Mouse (Mus musculus): Measurements from ENCODE around the gene Ldhal6b. TPM values are rescaled to one million over a fixed set of nuclear protein-coding genes. Genes with fewer than 3 reads are reported as not detected.
"Not testable (repeated sequence)": the region's sequence is repeated elsewhere in the genome, so short reads cannot be mapped to it uniquely, and the experiment has no call there.

Gene Ldhal6b
- 1 to 10 TPM in 1 of 2 experiments, under 1 TPM in 1; 0.94 to 1.2 TPM for total RNA-seq (2021)
- long read RNA-seq = 0 reads

DNA sequence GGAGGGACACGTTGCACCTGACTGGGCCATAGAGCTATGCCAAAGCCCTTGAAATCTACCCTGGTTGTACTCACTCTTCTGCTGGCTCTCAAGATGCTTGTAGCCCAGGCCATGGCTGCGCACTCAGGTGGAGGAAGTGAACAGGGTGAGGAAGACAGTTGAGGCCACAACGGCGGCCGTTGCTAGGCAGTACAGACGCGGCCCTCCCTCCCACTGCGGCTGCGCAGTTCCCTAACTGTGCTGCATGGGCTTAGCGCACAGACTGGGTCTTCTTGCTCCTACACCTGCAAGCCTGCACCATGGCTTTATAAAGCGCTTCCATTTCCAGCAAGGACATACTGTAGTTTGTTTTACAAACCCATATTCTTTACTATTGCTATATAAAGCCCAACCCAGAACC, at the start of gene Ldhal6b:
Gene Ldhal6b (minus strand): TSS at position 223 of the 400 bp plus-strand sequence.
- no peak for DNase-seq (ENCODE audit: low spot score in 2 of 2)

DNA sequence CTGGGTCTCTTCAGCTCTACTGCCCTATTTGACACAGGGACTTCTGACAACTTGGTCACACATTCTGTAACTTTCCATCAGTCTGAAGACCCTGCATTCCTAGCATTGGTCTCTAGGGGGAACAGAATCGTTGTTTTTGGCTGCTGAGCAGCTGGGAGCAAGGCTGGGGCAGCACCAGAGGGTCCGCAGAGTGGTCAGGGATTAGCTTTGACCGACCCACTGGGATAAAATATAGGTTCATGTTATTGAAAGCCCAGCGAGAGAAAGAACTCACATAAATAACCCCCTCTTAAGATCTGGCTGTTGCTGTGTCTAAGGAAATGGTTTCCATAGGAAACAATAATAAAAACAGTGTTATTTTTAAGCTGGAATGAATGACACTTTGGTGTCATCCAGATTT, 48.6 kb upstream of the Ldhal6b start:
- DNase-seq (ENCODE audit: low spot score in 2 of 2) = no peak

DNA sequence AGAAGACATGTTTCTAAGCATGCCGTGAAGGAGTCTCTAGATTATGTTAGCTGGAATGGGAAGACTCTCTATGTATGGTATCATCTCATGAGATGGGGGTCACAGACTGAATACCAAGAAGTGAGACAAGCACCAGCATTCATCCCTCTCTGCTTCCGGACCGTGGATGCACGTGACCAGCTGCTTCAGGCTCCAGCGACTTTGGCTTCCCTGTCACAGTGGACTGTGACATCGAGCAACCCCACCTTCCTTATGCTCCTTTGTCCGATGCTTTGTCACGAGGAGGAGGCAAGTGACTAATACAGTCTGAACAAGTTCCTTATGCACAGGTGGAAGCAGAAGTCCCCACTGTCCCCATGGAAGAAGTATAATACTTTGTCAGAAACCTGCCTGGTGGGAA, 48.2 kb upstream of the Ldhal6b start:
- no peak for DNase-seq (ENCODE audit: low spot score in 2 of 2)

DNA sequence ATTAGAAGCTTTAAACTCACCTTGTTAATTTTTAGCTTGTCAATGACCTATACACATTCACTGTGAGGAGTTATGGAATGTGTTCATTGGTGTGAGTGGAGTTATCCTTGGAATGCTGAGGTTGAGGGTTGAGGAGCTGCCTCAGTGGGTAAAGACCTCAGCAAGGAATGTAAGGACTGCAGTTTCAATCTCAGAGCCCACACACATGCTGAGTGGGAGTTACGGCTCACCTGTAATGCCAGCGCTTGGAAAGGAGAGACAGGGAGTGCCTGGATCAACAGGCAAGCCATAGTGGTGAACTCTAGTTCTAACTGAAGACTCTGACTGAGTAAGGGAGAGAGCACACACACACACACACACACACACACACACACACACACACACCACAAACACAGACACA, 45.3 kb upstream of the Ldhal6b start:
- DNase-seq (ENCODE audit: low spot score in 2 of 2) = no peak

DNA sequence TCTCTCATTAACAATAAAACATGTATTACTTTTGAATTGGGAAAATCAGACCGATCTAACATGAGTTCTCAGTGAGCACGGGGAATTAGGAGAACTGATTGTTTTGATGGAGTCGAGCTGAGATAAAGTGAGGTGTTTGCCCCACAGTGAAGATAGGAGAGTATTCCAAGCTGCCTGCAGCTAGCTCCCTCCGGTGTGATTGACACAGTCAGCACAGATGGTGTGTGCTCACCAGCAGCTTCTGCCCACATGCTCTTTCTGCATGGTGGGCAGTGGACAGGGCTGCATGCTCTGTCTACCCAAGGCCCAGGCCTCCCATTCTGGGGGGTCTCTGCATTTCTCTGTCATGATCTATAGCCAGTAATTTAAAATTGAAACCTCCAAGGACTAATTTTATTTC, 35.1 kb upstream of the Ldhal6b start:
- no peak for DNase-seq (ENCODE audit: low spot score in 2 of 2)

DNA sequence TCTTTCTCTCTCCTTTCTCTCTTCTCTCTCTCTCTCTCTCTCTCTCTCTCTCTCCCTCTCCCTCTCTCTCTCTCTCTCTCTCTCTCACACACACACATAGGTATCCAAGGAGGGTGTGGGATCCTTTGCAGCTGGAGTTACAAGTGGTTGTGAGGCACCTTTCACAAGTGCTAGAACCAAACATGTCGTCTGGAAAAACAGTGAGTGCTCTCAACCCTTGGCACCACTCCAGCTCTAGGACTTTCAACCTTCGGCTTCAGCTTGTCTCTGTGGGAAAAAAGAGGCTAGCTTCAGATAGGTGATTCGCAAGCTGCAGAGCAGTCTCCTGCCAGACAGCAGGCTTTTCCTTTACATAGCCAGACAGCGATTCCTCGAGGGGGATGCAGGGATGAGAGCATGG, 25.2 kb upstream of the Ldhal6b start:
- no peak for DNase-seq (ENCODE audit: low spot score in 2 of 2)

DNA sequence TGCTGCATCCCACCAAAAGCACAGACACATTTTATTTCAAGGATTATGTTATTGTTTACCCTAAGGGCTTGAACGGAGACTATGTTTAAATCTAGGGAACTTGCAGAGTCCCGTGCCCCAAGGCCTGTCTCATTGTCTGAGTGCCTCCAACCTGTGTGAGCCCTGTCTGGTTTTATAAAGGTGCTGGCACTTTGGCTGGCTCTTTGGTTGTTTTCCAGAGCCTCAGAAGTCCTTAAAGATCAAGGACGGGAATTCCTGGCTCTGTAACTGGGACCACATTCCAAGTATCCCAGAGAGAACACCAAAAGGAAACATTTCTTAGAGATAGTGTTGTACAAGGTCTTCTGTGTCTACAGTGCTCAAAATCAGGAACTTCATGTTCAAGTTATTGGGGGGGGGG, 24.7 kb upstream of the Ldhal6b start:
- DNase-seq (ENCODE audit: low spot score in 2 of 2) = no peak

DNA sequence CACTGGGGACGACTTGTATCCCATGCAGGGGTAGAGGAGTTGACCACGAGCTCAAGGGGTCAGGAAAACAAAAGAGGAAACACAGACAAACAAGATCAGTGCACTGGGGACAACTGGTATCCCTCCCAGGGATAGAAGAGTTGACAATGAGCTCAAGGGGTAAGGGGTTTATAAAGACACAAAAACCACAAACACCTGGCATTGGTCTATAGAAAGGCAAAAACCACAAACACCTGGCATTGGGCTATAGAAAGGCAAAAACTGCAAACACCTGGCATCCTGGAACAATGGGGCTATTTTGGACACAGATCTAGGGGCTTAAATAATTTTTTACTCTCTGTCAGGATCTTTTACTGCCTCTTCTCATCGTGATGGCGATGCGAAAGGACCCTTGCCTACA, 23.8 kb upstream of the Ldhal6b start:
- not testable (repeated sequence) for DNase-seq (ENCODE audit: low spot score in 2 of 2)

DNA sequence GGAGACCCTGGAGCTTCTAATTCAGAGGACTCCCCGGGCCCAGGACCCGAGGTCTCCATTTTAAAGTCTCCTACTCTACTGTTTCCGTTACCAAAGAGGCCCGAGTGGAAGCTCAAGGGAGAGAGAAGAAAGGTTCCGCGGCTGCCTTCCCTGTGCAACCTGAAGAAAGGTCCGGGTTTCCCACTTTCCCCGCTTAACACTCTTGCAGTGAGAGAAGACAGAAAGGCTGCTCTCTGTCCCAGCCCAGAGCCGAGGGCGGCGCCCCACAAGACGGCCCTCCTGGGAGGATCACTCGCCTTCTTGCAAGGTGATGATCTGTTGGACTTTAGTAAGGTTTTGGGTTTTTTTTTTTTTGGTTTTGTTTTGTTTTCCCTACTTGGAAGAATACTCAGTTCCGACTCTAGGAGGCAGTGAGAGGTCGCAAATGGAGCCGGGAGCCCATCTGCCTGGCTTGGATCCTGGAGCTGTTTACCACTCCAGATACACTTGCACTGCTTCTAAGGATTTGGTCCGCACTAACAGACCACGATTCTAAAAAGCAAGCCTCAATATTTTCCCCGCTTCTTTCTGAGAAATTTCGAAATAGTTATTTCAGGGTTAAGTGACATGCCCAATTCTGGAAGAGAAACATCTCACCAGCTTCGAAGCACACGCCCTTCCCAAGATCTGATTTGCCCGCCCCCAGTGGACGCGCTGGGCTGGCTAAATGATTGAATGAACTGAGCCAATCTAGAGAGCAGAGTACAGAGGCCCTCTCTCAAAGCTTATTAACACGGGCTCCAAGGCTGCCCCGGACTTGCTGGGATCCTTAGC, 21.8 kb upstream of the Ldhal6b start, which contains the start of gene Tmem242:
Gene Tmem242 (minus strand): TSS at position 101 of the 813 bp plus-strand sequence.
- DNase-seq (ENCODE audit: low spot score in 2 of 2) = peak; percentile 82 to 95

DNA sequence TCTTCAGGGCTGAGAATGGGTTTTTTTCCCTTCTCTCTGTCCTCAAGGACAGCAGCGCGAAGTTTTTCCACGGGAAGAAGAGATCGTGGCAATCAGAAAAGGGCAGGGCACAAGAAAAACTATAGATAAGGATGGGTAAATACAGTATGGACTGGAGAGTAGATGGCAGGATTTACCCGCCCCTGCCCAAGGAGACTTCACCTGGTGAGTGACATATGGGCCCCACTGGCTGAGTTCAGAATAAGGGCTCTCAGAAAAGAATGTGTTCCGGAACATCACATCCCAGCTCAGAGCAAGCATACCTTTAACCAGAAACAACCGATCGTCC, 21.2 kb upstream of the Ldhal6b start:
- DNase-seq (ENCODE audit: low spot score in 2 of 2) = no peak

DNA sequence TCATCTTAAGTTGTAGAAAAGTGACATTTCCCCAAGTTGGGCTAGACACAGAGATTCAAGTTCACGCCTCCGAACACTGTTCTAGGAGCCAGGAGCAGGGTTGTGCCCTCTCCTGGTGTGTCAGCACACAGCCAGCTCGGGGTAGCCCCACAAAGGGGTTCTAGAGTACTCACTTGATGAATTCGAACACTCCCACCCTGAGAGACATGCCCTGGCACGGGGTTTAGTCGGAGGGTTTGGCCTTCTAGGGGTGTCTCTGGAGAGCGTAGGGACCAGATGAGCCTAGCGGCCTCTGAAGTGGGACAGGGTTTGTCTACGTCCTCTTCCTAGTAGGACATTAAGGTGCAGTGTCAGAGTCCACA, 11.2 kb upstream of the Ldhal6b start:
- no peak for DNase-seq (ENCODE audit: low spot score in 2 of 2)

DNA sequence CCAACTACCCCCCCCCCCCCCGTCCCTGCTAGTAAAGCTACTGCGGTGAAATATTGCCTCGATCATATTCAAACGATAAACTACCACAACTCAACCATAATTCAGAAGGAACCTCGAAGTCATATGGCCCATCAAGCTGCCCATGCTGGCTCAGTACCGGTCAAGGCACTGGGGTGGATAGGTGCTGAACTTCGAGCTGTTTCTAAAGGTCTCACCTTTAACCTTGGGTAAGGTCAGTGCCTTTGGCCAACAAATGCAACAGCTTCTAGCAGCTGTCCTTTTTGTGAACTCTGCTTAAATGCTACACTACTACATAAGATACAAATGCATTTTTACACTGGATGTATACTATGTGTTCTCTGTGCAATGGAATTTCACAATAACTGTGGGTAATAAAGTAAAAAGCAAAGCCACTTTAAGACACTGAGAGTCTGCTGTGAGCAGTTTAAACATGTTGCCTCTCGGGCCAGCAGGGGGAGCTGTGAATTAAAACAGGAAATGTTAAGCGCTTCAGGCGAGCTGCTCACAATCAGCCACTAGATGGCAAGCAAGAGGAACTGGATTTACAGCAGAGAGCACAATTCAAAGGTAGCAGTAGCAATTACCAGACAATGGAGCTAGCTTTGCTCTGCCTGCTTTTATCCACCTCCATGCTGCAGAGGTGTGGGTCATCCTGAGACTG, 10.7 kb upstream of the Ldhal6b start:
- peak; percentile 84 to 98 for DNase-seq (ENCODE audit: low spot score in 2 of 2)

DNA sequence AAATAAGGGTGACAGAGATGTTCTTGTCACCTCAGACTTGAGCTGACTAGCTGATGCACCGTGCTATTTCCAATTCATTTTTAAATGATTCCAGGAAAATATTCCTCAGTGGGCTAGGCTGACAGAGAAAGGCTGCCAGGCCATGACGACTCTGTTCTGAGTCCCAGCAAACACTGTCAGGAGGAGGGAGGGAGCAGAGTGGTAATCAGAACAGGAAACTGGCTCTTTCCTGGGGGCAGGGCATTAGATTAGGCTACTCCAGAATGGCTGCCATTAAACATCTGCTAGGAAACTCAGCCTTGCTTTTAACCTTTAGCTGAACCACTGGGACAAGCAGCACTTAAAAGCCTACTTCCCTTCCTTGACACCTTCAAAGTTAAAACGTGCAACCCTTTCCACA, 6.6 kb upstream of the Ldhal6b start:
- no peak for DNase-seq (ENCODE audit: low spot score in 2 of 2)

DNA sequence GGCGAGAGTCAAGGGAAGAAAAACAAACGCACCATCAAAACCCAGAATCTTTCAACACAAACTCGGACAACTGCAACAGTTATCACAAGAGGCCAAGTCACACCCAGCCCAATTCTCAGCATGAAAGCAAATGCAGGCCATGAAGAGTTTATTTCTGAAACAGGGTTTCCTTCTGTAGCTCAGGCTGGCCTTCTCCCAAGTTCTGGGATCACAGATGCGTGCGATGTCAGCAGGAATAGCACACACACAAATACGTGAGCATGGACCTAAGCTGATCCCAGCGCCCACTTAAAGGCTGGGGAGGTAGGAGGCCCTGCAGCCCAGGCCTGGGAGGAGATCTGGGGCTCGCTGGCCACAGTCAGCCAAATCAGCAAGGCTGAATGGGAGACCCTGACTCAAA, 5.6 kb upstream of the Ldhal6b start:
- DNase-seq (ENCODE audit: low spot score in 2 of 2) = no peak

DNA sequence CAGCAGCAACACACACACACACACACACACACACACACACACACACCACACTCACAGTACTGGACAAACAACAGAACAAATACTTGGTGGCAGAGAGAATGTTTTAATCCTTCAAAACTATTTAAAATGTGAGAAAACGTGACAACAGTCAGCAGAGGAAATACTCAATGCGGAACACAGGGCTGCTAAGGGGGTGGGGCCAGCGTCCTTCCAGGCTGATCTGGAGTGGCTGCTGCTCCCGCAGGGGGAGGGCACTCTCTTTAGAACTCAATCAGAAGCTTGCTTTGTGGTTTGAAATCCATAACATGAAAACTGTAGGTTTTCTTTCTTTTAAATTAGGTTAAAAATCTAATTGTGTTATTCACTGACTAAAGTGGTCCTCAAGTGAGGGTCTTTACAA, 3.3 kb upstream of the Ldhal6b start:
- DNase-seq (ENCODE audit: low spot score in 2 of 2) = no peak

DNA sequence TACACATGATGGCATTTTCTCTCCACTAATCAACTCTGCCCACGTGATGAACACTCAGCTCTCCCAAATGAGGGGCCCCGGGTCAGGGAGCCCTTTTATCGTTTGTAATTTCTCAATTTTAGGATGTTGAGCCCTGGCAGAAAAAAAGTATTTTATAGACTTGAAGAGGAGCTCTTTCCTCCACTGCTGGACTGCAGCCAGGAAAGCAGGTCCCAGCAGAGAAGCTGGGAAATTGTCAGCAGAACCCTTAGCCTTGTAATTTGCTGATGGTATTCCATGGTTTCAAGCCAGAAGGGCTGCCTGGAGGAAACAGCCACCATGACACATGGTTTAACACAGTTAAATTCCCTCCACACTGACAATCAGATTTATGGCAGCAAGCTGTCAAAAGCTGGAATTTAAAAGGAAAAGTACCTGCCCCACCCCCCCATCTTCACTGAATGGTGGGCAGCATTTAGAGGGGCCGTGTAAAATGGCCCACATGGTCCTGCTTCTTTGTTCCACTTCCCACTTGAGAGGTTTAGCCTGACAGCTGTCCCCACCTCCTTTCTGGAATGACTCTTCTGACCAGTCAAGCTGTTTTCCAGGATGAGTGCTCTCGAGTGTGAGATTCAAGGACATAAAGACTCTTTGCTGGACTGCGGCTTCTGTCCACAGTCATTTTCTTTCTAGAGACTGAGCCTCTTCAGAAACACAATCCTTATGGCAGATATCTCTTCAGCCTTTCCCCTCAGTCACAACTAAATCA, 1.4 kb upstream of the Ldhal6b start:
- no peak for DNase-seq (ENCODE audit: low spot score in 2 of 2)

DNA sequence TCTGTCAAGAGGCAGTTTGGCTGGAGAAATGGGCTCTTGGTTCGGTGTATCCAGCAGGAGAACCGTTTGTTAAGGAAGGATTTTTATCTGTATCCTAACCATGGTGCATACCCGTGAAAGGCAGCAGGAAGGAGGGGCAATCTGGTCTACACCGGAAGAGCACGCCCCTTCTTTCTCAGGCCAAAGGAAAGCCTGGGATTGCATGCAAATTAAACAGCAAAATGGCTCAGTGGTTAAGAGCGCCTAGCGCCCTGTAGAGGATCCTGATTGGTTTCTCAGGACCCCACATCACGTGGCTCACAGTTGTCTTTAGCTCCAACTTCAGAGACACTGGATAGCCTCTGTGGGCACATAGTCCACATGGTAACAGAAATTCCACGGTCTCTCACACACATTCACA, 489 bp upstream of the Ldhal6b start:
- DNase-seq (ENCODE audit: low spot score in 2 of 2) = no peak

DNA sequence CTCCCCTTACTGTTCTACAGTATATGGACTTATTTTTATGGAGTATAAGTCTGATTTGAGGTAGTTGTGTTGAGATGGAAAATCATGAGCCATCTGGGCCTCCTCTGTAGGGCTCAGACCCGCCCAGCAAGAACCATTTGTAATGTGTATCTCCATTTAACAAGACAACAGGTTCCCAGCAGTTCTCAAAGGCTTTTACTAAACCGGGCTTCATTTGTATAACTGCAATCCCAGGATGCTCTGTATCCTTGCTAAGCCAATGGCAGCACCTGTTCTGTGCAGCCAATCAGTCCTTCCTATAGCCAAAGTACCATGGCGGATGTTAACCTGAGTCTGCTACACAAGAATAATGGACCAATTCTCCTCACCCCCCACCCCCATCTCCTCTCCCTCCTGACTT, 2.0 kb downstream of the Ldhal6b start:
- DNase-seq (ENCODE audit: low spot score in 2 of 2) = no peak

DNA sequence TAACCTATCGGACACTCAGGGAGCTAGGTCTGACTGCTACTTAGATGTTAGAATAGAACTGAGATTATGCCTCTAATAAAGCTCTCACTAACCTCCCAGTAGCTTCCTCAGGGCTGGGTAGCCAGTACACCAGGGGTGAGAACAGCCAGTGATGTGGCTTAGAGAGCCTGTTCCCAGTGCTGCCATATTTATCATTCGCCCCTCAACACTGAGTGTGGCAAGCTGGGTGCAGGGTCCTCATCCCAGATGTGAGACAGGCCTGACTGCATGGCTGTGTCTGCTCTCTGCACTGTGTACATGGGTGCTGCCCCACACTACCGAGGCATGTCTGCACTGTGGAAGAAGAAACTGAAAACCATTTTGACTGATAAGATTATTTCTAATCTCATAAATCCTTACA, 4.5 kb downstream of the Ldhal6b start:
- DNase-seq (ENCODE audit: low spot score in 2 of 2) = no peak

DNA sequence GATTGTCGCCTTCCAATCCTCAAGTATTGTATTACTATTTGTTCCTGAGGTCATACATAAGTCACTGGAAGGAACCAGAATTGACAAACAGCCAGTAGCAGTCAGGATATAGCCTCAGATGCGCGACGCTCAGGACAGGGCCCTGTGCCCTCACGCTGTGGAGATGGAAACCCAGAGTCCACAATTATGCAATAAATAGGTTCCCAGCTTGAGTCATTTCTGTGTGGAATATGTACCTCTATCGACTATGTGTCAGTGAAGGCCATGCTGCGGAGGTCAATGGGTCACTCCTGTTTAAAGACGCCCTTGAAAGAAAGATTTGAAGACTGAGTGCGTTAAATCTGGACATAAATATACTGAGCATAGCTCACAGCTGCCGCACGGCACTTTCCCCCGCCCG, 5.2 kb downstream of the Ldhal6b start:
- no peak for DNase-seq (ENCODE audit: low spot score in 2 of 2)

DNA sequence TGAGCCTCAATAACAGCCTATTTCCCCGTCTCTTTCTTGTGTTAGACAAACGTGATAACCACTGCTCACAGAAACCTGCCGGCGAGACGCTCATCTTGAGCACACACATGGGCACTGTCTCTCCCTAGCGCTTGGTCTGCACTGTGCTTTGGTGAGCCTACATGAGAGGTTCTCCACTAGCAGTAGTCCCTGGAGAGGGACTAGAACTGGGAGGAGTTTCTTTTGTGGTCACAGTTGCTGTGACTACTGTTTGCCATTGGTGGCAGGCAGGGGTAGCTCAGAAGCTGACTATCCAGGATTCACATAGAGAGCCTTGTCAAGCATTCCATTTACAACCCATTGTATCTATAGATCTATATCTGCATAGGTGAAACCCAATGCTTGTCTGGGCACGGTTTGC, 5.8 kb downstream of the Ldhal6b start:
- DNase-seq (ENCODE audit: low spot score in 2 of 2) = no peak

DNA sequence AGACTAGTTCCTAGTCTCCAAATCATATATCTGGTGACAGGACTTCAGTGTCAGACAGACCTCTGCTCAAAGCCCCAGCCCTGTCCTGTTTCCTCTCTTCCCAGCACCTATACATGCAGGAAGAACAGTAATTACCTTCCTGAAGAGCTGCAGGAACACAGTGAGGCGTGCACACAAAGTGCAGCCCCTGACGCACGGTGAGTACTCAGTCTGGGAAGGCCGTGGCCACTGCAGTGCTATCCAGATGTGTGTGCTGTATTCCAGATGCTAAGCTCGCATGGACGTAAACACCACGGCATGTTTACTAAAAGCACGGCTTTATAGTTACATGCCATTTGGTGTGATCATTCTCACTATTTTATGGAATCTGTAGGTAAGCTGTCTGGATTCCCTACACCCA, 6.3 kb downstream of the Ldhal6b start:
- DNase-seq (ENCODE audit: low spot score in 2 of 2) = no peak

All from layer of hippocampus, adult 18-20 months (tissue).